Mouse (Mus musculus) kidney, embryonic 15.5 days (tissue): Measurements from ENCODE around the gene Tmem171. TPM values are rescaled to one million over a fixed set of nuclear protein-coding genes. Genes with fewer than 3 reads are reported as not detected.
A peak's percentile ranks its signal among the peaks of the same experiment; 100 is the strongest.

ENCODE experiments used
- ATAC-seq: fragments of 200-750 bp; cut with Nextera tagmentation; replicated peaks from 2 replicates; pipeline ENCODE4 v1.8.0; 2017; ENCODE audit warnings: moderate TSS enrichment; ENCODE audit not compliant: low FRiP score
- H3K27ac ChIP-seq: fragments of 300-500 bp; sonication (generic); 2 replicates; pipeline ENCODE4 v1.5.1; 2015; ENCODE audit warnings: mild to moderate bottlenecking, inconsistent platforms
- H3K27me3 ChIP-seq: fragments of 300-500 bp; sonication (generic); 2 replicates; pipeline ENCODE4 v1.6.1; 2015; ENCODE audit warnings: inconsistent platforms
- H3K36me3 ChIP-seq: fragments of 300-500 bp; sonication (generic); 2 replicates; pipeline ENCODE4 v1.6.1; 2015; ENCODE audit warnings: inconsistent platforms
- H3K4me1 ChIP-seq: fragments of 300-500 bp; sonication (generic); 2 replicates; pipeline ENCODE4 v1.6.1; 2015; ENCODE audit warnings: inconsistent platforms
- H3K4me2 ChIP-seq: fragments of 300-500 bp; sonication (generic); 2 replicates; pipeline ENCODE4 v1.6.1; 2015; ENCODE audit warnings: moderate library complexity, mild to moderate bottlenecking, inconsistent platforms
- H3K4me3 ChIP-seq: fragments of 300-500 bp; sonication (generic); replicated peaks from 2 replicates; pipeline ENCODE4 v1.5.1; 2015; ENCODE audit warnings: mild to moderate bottlenecking, inconsistent platforms
- H3K9ac ChIP-seq: fragments of 300-500 bp; sonication (generic); 2 replicates; pipeline ENCODE4 v1.6.1; 2015; ENCODE audit warnings: mild to moderate bottlenecking, inconsistent platforms
- H3K9me3 ChIP-seq: fragments of 300-500 bp; sonication (generic); replicated peaks from 2 replicates; pipeline ENCODE4 v1.6.1; 2016; ENCODE audit warnings: inconsistent platforms
- WGBS: fragments of 180-500 bp; shearing (Covaris S2); methylation state at CpG from one replicate; pipeline ENCODE4 v1.1.7; 2015; ENCODE audit warnings: mixed read lengths; 5-methylcytosine and 5-hydroxymethylcytosine counted together
- polyA plus RNA-seq: library from polyadenylated mRNA; unstranded; fragments of >200 nt; fragmentation: Nextera tagmentation; extraction: Ambion mirVana; gene quantifications from 2 replicates; pipeline ENCODE4 v1.2.1, GENCODE M21; 2015

The Tmem171 gene
- polyA plus RNA-seq, 1 experiment from 2014 or later, result 6.5 TPM

DNA sequence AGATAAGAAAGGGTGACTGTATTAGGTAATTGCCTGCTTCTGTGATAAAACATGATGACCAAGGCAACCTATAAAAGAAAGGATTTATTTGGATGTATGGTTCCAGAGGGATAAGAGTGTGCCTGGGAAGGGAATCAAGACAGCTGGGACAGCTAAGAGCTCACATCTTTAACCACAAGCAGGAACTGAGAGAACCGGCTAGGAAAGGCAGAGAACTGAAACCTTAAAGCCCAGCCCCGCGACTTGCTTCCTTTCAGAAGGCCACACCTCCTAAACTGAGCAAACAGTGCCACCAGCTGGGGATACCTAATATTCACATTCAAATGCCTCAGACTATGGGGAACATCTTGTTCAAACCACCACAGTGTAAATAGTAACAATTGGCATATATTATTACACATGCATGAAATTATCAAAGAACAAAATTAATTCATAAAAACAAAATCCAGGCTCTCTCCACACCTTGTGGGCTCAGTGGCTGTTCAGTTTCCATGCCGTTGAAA is 32.4 kb downstream of the Tmem171 start:
- H3K4me3 ChIP-seq, result no peak overlapping the region
- no peak for ATAC-seq
- no peaks in the 10 kb centered on the region for H3K27me3 ChIP-seq
- WGBS, result 81% methylated on average over 4 of the region's 4 CpGs
- no peaks in the 10 kb centered on the region for H3K9me3 ChIP-seq
- no peak overlapping the region for H3K4me2 ChIP-seq
- H3K36me3 ChIP-seq, result no peaks in the 10 kb centered on the region
- H3K4me1 ChIP-seq, result no peaks in the 10 kb centered on the region
- H3K9ac ChIP-seq, result no peak overlapping the region
- H3K27ac ChIP-seq, result no peak overlapping the region

DNA sequence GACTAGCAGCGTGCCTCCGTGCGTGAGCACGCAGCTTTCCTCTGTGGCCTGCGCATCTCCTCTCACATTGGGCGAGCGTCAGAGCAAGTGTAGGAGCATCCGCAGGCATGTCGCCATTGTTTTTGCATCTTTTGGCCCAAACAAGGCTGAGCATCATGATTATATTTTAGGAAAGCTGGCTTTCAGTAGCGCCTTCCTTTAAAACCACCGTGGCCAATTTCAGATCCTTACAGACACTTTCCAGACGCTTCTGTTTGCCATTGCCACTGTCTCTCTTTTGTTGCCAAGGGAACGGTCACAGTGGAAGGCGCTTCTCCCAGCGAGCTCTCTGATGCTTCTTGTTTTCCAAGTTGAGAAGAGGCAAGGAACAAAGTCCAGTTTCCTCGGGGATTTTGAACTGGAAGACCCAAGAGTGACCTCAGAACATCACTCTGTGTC is 38.6 kb downstream of the Tmem171 start:
- H3K9ac ChIP-seq, result no peak overlapping the region
- no peak for ATAC-seq
- H3K4me1 ChIP-seq, result peaks cover 30% of the 10 kb centered on the region
- WGBS, result 88% methylated on average over 16 of the region's 16 CpGs
- no peak overlapping the region for H3K4me3 ChIP-seq
- no peaks in the 10 kb centered on the region for H3K9me3 ChIP-seq
- H3K4me2 ChIP-seq, result no peak overlapping the region
- H3K36me3 ChIP-seq, result no peaks in the 10 kb centered on the region
- no peak overlapping the region for H3K27ac ChIP-seq
- H3K27me3 ChIP-seq, result no peaks in the 10 kb centered on the region

DNA sequence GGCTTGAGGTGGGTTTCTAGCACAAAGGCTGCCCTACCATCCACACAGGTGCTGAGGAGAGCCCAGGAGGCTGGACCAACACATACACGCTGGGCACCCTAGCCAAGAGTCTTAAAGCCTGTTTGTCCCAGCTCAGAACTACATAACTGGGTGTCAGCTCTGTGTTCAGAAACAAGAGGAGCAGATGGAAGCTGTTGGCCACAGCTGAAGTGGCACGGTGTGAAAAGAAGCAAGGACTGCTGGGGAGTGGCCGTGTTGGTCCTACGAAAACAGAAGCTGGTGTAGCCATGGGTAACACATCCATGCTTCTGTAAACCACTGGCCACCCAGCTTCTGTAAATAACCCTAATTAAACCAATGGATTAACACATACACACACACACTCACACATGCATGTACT is 39.3 kb downstream of the Tmem171 start:
- 76% methylated on average over 4 of the region's 4 CpGs for WGBS
- no peaks in the 10 kb centered on the region for H3K36me3 ChIP-seq
- H3K4me1 ChIP-seq, result peaks cover 31% of the 10 kb centered on the region
- no peak overlapping the region for H3K4me2 ChIP-seq
- H3K9ac ChIP-seq, result no peak overlapping the region
- no peaks in the 10 kb centered on the region for H3K27me3 ChIP-seq
- no peak overlapping the region for H3K27ac ChIP-seq
- no peaks in the 10 kb centered on the region for H3K9me3 ChIP-seq
- ATAC-seq, result no peak
- no peak overlapping the region for H3K4me3 ChIP-seq

DNA sequence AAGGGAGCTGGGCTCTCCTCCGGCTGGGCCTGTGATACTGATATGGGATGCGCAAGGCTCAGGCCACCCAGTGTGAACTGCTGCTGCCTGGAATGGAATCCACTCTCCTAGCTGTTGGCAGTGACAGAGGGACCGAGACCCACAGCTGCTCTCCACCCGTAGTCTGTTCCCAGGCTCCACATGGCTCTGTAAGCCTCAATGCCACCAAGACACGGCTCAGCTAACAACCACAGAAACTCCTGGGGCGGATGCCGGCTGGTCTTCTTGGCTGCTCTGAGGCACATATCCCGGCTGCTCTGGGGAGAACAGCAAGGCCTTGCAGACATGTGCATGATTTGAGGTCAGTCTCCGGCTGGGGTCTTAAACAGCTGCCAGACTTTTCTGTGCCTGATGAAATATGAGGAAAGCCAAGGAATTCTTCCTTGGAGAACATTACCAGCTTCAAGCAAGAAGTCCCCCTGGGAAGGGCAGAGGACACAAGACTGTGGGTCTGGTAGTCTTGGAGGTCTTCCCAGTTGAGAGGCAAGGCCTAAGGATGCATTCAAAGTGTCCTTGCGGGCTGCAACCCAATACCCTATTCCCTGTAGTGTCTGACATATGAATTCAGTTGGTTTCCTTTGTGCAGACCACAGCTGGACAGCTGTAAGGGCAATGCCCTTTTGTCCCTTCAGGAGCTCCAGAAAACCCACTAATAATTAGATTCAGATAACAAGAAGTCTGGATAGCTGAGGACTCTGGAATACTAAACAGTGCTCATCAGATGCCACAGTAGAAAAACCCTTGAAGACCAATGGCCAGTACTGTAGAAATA is 40.3 kb downstream of the Tmem171 start:
- Histone ChIP-seq H3K4me1 (peaks cover 31% of the 10 kb centered on the region), H3K9me3 (no peaks in the 10 kb centered on the region), H3K4me3 (no peak overlapping the region), H3K9ac (no peak overlapping the region), H3K27ac (peak overlapping the region; percentile 52), H3K4me2 (no peak overlapping the region), H3K36me3 (no peaks in the 10 kb centered on the region), H3K27me3 (no peaks in the 10 kb centered on the region)
- 55% methylated on average over 10 of the region's 10 CpGs for WGBS
- ATAC-seq, result 0 out of 2 replicates have a peak, but pooled peaks have one; percentile 28

- Histone ChIP-seq H3K4me3 (no peak overlapping the region), H3K36me3 (no peaks in the 10 kb centered on the region), H3K9me3 (no peaks in the 10 kb centered on the region), H3K4me2 (no peak overlapping the region), H3K27me3 (no peaks in the 10 kb centered on the region), H3K27ac (peak overlapping the region; percentile 47; the same call in 1 of the 2 replicates), H3K9ac (no peak overlapping the region), H3K4me1 (peaks cover 41% of the 10 kb centered on the region)
- 59% methylated on average over 2 of the region's 2 CpGs for WGBS
- ATAC-seq, result no peak
These were observed 42.4 kb downstream of the Tmem171 start for GRCm38 (mm10) chr13:98652194-98652593.

- no peak overlapping the region for H3K9ac ChIP-seq
- H3K4me1 ChIP-seq, result peaks cover 41% of the 10 kb centered on the region
- no peak overlapping the region for H3K4me3 ChIP-seq
- no peaks in the 10 kb centered on the region for H3K27me3 ChIP-seq
- H3K27ac ChIP-seq, result peak overlapping the region; percentile 47
- H3K9me3 ChIP-seq, result no peaks in the 10 kb centered on the region
- WGBS, result 34% methylated on average over 17 of the region's 17 CpGs
- peak; percentile 59 for ATAC-seq
- H3K4me2 ChIP-seq, result peak overlapping the region; percentile 12; the same call in 1 of the 2 replicates
- no peaks in the 10 kb centered on the region for H3K36me3 ChIP-seq
These were observed 43.2 kb downstream of the Tmem171 start for GRCm38 (mm10) chr13:98651228-98651977.

DNA sequence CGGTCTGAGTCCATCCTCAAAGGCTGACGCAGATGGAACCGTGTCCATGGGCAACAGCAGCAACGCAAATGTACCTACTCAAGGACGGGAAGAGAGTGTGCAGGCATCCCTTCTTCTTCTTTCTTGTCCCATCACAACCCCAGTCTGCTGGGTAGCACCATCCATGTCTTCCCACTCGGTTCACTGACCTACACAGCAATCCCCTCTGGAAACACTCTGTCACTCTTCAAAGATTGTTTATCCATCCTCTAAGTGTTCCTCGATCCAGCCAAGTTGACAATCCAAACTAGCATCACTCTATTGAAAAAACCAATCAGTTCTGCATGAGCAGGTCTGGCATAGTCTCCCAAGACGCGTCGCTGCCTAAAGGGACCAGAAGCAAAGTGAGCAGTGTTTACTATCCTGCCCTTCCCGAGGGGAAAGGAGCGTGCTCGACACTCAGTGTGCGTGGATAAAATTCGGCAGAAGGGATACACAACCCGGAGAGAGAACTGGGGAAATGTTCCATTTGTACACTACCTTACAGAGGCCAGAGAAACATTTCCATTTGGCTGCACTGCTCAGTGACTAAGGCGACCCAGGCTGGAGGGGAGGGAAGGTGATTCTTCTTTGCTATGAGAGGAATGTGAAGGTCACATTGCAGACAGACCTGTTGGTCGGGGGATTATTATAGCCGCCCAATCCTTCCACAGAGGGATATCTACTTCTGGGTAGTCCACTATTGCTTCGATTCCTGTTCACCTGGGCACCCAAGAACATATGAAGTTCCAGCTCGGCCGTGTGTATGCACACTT is 46.7 kb downstream of the Tmem171 start:
- Histone ChIP-seq H3K9me3 (no peaks in the 10 kb centered on the region), H3K27me3 (no peaks in the 10 kb centered on the region), H3K9ac (no peak overlapping the region), H3K4me2 (peak overlapping the region; percentile 16; the same call in 1 of the 2 replicates), H3K36me3 (no peaks in the 10 kb centered on the region), H3K27ac (peak overlapping the region; percentile 70), H3K4me1 (peaks cover 27% of the 10 kb centered on the region), H3K4me3 (no peak overlapping the region)
- ATAC-seq, result peak; percentile 73; the same call in 1 of the 2 replicates
- 71% methylated on average over 22 of the region's 22 CpGs for WGBS

- WGBS, result 43% methylated on average over 5 of the region's 5 CpGs
- Histone ChIP-seq H3K9ac (no peak overlapping the region), H3K36me3 (no peaks in the 10 kb centered on the region), H3K4me3 (no peak overlapping the region), H3K4me1 (peaks cover 22% of the 10 kb centered on the region), H3K4me2 (no peak overlapping the region), H3K9me3 (no peaks in the 10 kb centered on the region; the same call in 1 of the 2 replicates), H3K27me3 (no peaks in the 10 kb centered on the region), H3K27ac (peak overlapping the region; percentile 81)
- ATAC-seq, result peak; percentile 46
These were observed 56.0 kb downstream of the Tmem171 start for GRCm38 (mm10) chr13:98638507-98639166.

- peak within 1 kb of the TSS; percentile 31 for H3K4me2 ChIP-seq
- 84% methylated on average over 12 of the region's 12 CpGs for WGBS
- H3K27ac ChIP-seq, result peak within 1 kb of the TSS; percentile 81
- ATAC-seq, result 0 out of 2 replicates have a peak, but pooled peaks have one; percentile 10
- H3K9me3 ChIP-seq, result no peaks in the 10 kb centered on the region; the same call in 1 of the 2 replicates
- peak within 1 kb of the TSS; percentile 24 for H3K4me3 ChIP-seq
- peaks cover 28% of the 10 kb centered on the region for H3K4me1 ChIP-seq
- no peaks in the 10 kb centered on the region for H3K36me3 ChIP-seq
- H3K9ac ChIP-seq, result no peak within 1 kb of the TSS
- H3K27me3 ChIP-seq, result no peaks in the 10 kb centered on the region
These were observed 57.5 kb downstream of the Tmem171 start, which contains the start of gene Tmem174 for GRCm38 (mm10) chr13:98637145-98637544. TSS of gene Tmem174 (minus strand) at chr13:98637410.

DNA sequence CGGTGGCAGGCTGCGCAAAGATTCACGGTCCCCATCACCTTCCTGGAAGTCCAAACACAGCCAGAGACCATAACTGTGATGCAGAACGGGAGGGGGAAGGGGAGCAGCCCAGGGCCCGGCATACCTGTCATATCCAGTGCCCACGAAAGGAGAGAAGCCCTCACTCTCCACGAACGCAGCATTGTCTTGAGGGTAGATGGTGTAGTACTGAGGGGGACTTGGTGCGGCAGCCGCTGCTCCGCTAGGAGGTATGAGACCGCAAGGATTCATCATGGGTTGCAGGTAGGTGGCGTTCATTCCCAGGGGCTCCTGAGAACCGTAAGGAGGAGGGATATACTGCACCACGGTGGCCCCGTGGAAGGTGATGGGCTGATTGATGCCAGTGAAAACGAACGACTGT is 58.1 kb downstream of the Tmem171 start:
- H3K36me3 ChIP-seq, result no peaks in the 10 kb centered on the region
- no peaks in the 10 kb centered on the region for H3K27me3 ChIP-seq
- H3K9me3 ChIP-seq, result no peaks in the 10 kb centered on the region; the same call in 1 of the 2 replicates
- H3K4me3 ChIP-seq, result peak overlapping the region; percentile 24
- peaks cover 31% of the 10 kb centered on the region for H3K4me1 ChIP-seq
- no peak overlapping the region for H3K27ac ChIP-seq
- no peak for ATAC-seq
- no peak overlapping the region for H3K9ac ChIP-seq
- WGBS, result 68% methylated on average over 18 of the region's 18 CpGs
- H3K4me2 ChIP-seq, result peak overlapping the region; percentile 31
